Mouse (Mus musculus) heart, postnatal 0 days (tissue): ENCODE data around the gene Mphosph8.

ENCODE experiments used
- CTCF ChIP-seq: IDR thresholded peaks from 2 replicates; pipeline ENCODE4 v1.5.1; 2016; ENCODE audit warnings: antibody characterized with exemption, control low read depth, low read depth
- EP300 ChIP-seq: IDR thresholded peaks from 2 replicates; pipeline ENCODE4 v1.6.1; 2016; ENCODE audit warnings: antibody characterized with exemption, low read depth

DNA sequence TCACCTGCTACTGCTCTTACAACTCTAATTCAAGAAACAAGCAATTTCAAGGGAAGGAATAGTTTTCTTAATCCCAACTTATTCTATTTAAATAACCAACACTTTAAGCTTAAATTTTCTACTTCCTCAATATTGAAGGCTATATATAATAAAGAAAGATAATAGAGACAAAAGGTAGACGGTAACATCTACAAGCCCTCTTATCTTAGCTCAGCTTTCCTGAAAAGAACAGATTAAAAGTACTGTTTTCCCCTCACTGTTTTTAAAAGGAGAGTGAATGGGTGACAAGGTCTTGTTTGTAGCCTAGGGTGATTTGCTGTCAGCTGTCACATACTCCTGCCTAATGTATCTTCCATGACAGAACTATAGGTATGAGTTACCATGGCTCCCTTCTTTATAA, 58.4 kb downstream of the Mphosph8 start:
- no peak for TF ChIP-seq EP300
- TF ChIP-seq CTCF = no peak
